Mouse (Mus musculus) heart, embryonic 10.5 days (tissue): ENCODE results near the gene Bahcc1. TPM values are rescaled to one million over a fixed set of nuclear protein-coding genes. Genes with fewer than 3 reads are reported as not detected.
A peak's percentile ranks its signal among the peaks of the same experiment; 100 is the strongest.

ENCODE experiments used
- DNase-seq: peaks from one replicate; pipeline ENCODE4 v3.0.0-alpha.2; 2017; ENCODE audit warnings: low spot score
- H3K27ac ChIP-seq: fragments of 300-500 bp; sonication (generic); 2 replicates; pipeline ENCODE4 v1.5.1; 2016; ENCODE audit warnings: mild to moderate bottlenecking
- H3K27me3 ChIP-seq: fragments of 300-500 bp; sonication (generic); 2 replicates; pipeline ENCODE4 v1.6.1; 2016; ENCODE audit warnings: mild to moderate bottlenecking; ENCODE audit not compliant: poor library complexity, insufficient read depth, severe bottlenecking
- H3K36me3 ChIP-seq: fragments of 300-500 bp; sonication (generic); 2 replicates; pipeline ENCODE4 v1.6.1; 2016; ENCODE audit warnings: mild to moderate bottlenecking, moderate library complexity
- H3K4me1 ChIP-seq: fragments of 300-500 bp; sonication (generic); 2 replicates; pipeline ENCODE4 v1.6.1; 2016; ENCODE audit warnings: mild to moderate bottlenecking
- H3K4me3 ChIP-seq: fragments of 300-500 bp; sonication (generic); 2 replicates; pipeline ENCODE4 v1.5.1; 2016; ENCODE audit warnings: mild to moderate bottlenecking, moderate library complexity
- H3K9me3 ChIP-seq: fragments of 300-500 bp; sonication (generic); 2 replicates; pipeline ENCODE4 v1.6.1; 2016; ENCODE audit warnings: mild to moderate bottlenecking, moderate library complexity
- WGBS: fragments of 180-500 bp; shearing (Covaris S2); methylation state at CpG from one replicate; pipeline ENCODE4 v1.1.7; 2016; 5-methylcytosine and 5-hydroxymethylcytosine counted together
- polyA plus RNA-seq: library from polyadenylated mRNA; unstranded; fragments of >200 nt; fragmentation: Nextera tagmentation; extraction: Ambion mirVana; gene quantifications from 2 replicates; pipeline ENCODE4 v1.2.1, GENCODE M21; 2016

Gene Bahcc1
- polyA plus RNA-seq, 1 experiment from 2014 or later: 12.9 TPM

- peaks cover 97% of the 10 kb centered on the region for H3K4me1 ChIP-seq
- WGBS: 70% methylated on average over 18 of the region's 18 CpGs
Measured at GRCm38 (mm10) chr11:120250991-120251949, 18.5 kb downstream of the Bahcc1 start.

GRCm38 (mm10) chr11:120251950-120252308 is 19.2 kb downstream of the Bahcc1 start:
- Histone ChIP-seq H3K4me1 (peaks cover 97% of the 10 kb centered on the region), H3K9me3 (no peaks in the 10 kb centered on the region), H3K27ac (peak overlapping the region; percentile 50), H3K27me3 (no peaks in the 10 kb centered on the region), H3K4me3 (no peak overlapping the region; the same call in 1 of the 2 replicates), H3K36me3 (no peaks in the 10 kb centered on the region; the same call in 1 of the 2 replicates)
- DNase-seq: no peak
- 45% methylated on average over 6 of the region's 6 CpGs for WGBS

More at GRCm38 (mm10) chr11:120250991-120251949, 18.5 kb downstream of the Bahcc1 start:
- peak overlapping the region; percentile 50 for H3K27ac ChIP-seq
- DNase-seq: no peak
- no peaks in the 10 kb centered on the region for H3K9me3 ChIP-seq
- H3K27me3 ChIP-seq: no peaks in the 10 kb centered on the region
- H3K36me3 ChIP-seq: no peaks in the 10 kb centered on the region; the same call in 1 of the 2 replicates
- peak overlapping the region; percentile 13; the same call in 1 of the 2 replicates for H3K4me3 ChIP-seq

GRCm38 (mm10) chr11:120252398-120252797 is 19.7 kb downstream of the Bahcc1 start:
- H3K4me3 ChIP-seq: peak overlapping the region; percentile 30; the same call in 1 of the 2 replicates
- 24% methylated on average over 5 of the region's 5 CpGs for WGBS

GRCm38 (mm10) chr11:120252843-120253645 is 20.3 kb downstream of the Bahcc1 start:
- H3K36me3 ChIP-seq: no peaks in the 10 kb centered on the region; the same call in 1 of the 2 replicates
- no peaks in the 10 kb centered on the region for H3K27me3 ChIP-seq
- 41% methylated on average over 12 of the region's 12 CpGs for WGBS
- H3K4me1 ChIP-seq: peaks cover 97% of the 10 kb centered on the region
- peak overlapping the region; percentile 50 for H3K27ac ChIP-seq
- H3K4me3 ChIP-seq: peak overlapping the region; percentile 30; the same call in 1 of the 2 replicates
- DNase-seq: no peak
- H3K9me3 ChIP-seq: no peaks in the 10 kb centered on the region

More at GRCm38 (mm10) chr11:120252398-120252797, 19.7 kb downstream of the Bahcc1 start:
- Histone ChIP-seq H3K4me1 (peaks cover 97% of the 10 kb centered on the region), H3K36me3 (no peaks in the 10 kb centered on the region; the same call in 1 of the 2 replicates), H3K27me3 (no peaks in the 10 kb centered on the region), H3K9me3 (no peaks in the 10 kb centered on the region), H3K27ac (peak overlapping the region; percentile 50)
- no peak for DNase-seq

GRCm38 (mm10) chr11:120253646-120254315 is 21.0 kb downstream of the Bahcc1 start:
- DNase-seq: no peak
- 85% methylated on average over 13 of the region's 13 CpGs for WGBS
- H3K36me3 ChIP-seq: no peaks in the 10 kb centered on the region; the same call in 1 of the 2 replicates
- H3K9me3 ChIP-seq: no peaks in the 10 kb centered on the region
- peak overlapping the region; percentile 50 for H3K27ac ChIP-seq
- peaks cover 92% of the 10 kb centered on the region for H3K4me1 ChIP-seq
- no peak overlapping the region for H3K4me3 ChIP-seq
- no peaks in the 10 kb centered on the region for H3K27me3 ChIP-seq

GRCm38 (mm10) chr11:120254420-120254819 is 21.7 kb downstream of the Bahcc1 start:
- WGBS: 72% methylated on average over 11 of the region's 11 CpGs
- H3K4me1 ChIP-seq: peaks cover 92% of the 10 kb centered on the region
- no peaks in the 10 kb centered on the region for H3K9me3 ChIP-seq
- DNase-seq: no peak
- peak overlapping the region; percentile 62; the same call in 1 of the 2 replicates for H3K27ac ChIP-seq
- H3K36me3 ChIP-seq: peaks cover 6% of the 10 kb centered on the region
- peak overlapping the region; percentile 13; the same call in 1 of the 2 replicates for H3K4me3 ChIP-seq
- H3K27me3 ChIP-seq: no peaks in the 10 kb centered on the region

GRCm38 (mm10) chr11:120255038-120255437 is 22.3 kb downstream of the Bahcc1 start:
- Histone ChIP-seq H3K27ac (peak overlapping the region; percentile 62; the same call in 1 of the 2 replicates), H3K36me3 (peaks cover 11% of the 10 kb centered on the region), H3K9me3 (no peaks in the 10 kb centered on the region), H3K4me1 (peaks cover 95% of the 10 kb centered on the region), H3K4me3 (no peak overlapping the region), H3K27me3 (no peaks in the 10 kb centered on the region)
- 82% methylated on average over 6 of the region's 6 CpGs for WGBS
- DNase-seq: no peak

- H3K4me1 ChIP-seq: peaks cover 94% of the 10 kb centered on the region
- H3K4me3 ChIP-seq: no peak overlapping the region
- peaks cover 15% of the 10 kb centered on the region for H3K36me3 ChIP-seq
- 66% methylated on average over 7 of the region's 8 CpGs for WGBS
- no peaks in the 10 kb centered on the region for H3K9me3 ChIP-seq
- no peaks in the 10 kb centered on the region for H3K27me3 ChIP-seq
- 0 out of 2 replicates have a peak overlapping the region, but pooled peaks have one; percentile 37 for H3K27ac ChIP-seq
- DNase-seq: no peak
Measured at GRCm38 (mm10) chr11:120255499-120255898, 22.8 kb downstream of the Bahcc1 start.

GRCm38 (mm10) chr11:120256108-120256507 is 23.4 kb downstream of the Bahcc1 start:
- 66% methylated on average over 5 of the region's 5 CpGs for WGBS
- Histone ChIP-seq H3K4me3 (no peak overlapping the region), H3K4me1 (peaks cover 93% of the 10 kb centered on the region), H3K9me3 (no peaks in the 10 kb centered on the region), H3K36me3 (peaks cover 22% of the 10 kb centered on the region), H3K27me3 (no peaks in the 10 kb centered on the region), H3K27ac (0 out of 2 replicates have a peak overlapping the region, but pooled peaks have one; percentile 37)
- no peak for DNase-seq

GRCm38 (mm10) chr11:120256543-120256942 is 23.8 kb downstream of the Bahcc1 start:
- H3K4me1 ChIP-seq: peaks cover 93% of the 10 kb centered on the region
- H3K9me3 ChIP-seq: no peaks in the 10 kb centered on the region
- WGBS: 55% methylated on average over 10 of the region's 10 CpGs
- no peaks in the 10 kb centered on the region for H3K27me3 ChIP-seq
- DNase-seq: no peak
- H3K27ac ChIP-seq: 0 out of 2 replicates have a peak overlapping the region, but pooled peaks have one; percentile 30
- no peak overlapping the region for H3K4me3 ChIP-seq
- H3K36me3 ChIP-seq: peaks cover 22% of the 10 kb centered on the region

- H3K9me3 ChIP-seq: no peaks in the 10 kb centered on the region
- no peak overlapping the region for H3K27ac ChIP-seq
- WGBS: 71% methylated on average over 10 of the region's 10 CpGs
- DNase-seq: no peak
- no peaks in the 10 kb centered on the region for H3K27me3 ChIP-seq
- no peak overlapping the region for H3K4me3 ChIP-seq
- peaks cover 22% of the 10 kb centered on the region for H3K36me3 ChIP-seq
- peaks cover 93% of the 10 kb centered on the region for H3K4me1 ChIP-seq
Measured at GRCm38 (mm10) chr11:120256981-120257820, 24.5 kb downstream of the Bahcc1 start.
